Mouse (Mus musculus) retina, postnatal 1 day (tissue): ENCODE results near the gene Hsd17b11.

Experiments used
- DNase-seq: peaks from one replicate; pipeline ENCODE4 v3.0.0-alpha.2; 2012

Gene Hsd17b11

GRCm38 (mm10) chr5:104021597-104022378, at the start of gene Hsd17b11:
TSS of gene Hsd17b11 (minus strand) at chr5:104021919.
- DNase-seq, result peak; percentile 77

GRCm38 (mm10) chr5:104071048-104071447, 49.3 kb upstream of the Hsd17b11 start:
- no peak for DNase-seq

GRCm38 (mm10) chr5:104068751-104069150, 47.0 kb upstream of the Hsd17b11 start:
- peak; percentile 40 for DNase-seq

- DNase-seq, result no peak
Observed at GRCm38 (mm10) chr5:104062773-104063551, 41.2 kb upstream of the Hsd17b11 start.

GRCm38 (mm10) chr5:104061936-104062772, 40.4 kb upstream of the Hsd17b11 start:
- DNase-seq, result no peak

GRCm38 (mm10) chr5:104060429-104060828, 38.7 kb upstream of the Hsd17b11 start:
- no peak for DNase-seq

GRCm38 (mm10) chr5:104059628-104060027, 37.9 kb upstream of the Hsd17b11 start:
- DNase-seq, result no peak

- DNase-seq, result peak; percentile 43
Observed at GRCm38 (mm10) chr5:104058021-104058420, 36.3 kb upstream of the Hsd17b11 start.

- no peak for DNase-seq
Observed at GRCm38 (mm10) chr5:104056295-104056694, 34.6 kb upstream of the Hsd17b11 start.

GRCm38 (mm10) chr5:104055816-104056215, 34.1 kb upstream of the Hsd17b11 start:
- no peak for DNase-seq

GRCm38 (mm10) chr5:104054938-104055337, 33.2 kb upstream of the Hsd17b11 start:
- no peak for DNase-seq

GRCm38 (mm10) chr5:104052956-104053355, 31.2 kb upstream of the Hsd17b11 start:
- DNase-seq, result peak; percentile 66

GRCm38 (mm10) chr5:104048139-104048538, 26.4 kb upstream of the Hsd17b11 start:
- no peak for DNase-seq

GRCm38 (mm10) chr5:104047200-104048105, 25.7 kb upstream of the Hsd17b11 start:
- DNase-seq, result peak; percentile 25

- peak; percentile 98 for DNase-seq
Observed at GRCm38 (mm10) chr5:104046256-104047199, 24.8 kb upstream of the Hsd17b11 start, which contains the start of gene Nudt9. TSS of gene Nudt9 (plus strand) at chr5:104046306.

- no peak for DNase-seq
Observed at GRCm38 (mm10) chr5:104043704-104044103, 22.0 kb upstream of the Hsd17b11 start.

- no peak for DNase-seq
Observed at GRCm38 (mm10) chr5:104042906-104043305, 21.2 kb upstream of the Hsd17b11 start.

- DNase-seq, result peak; percentile 67
Observed at GRCm38 (mm10) chr5:104039154-104039932, 17.6 kb upstream of the Hsd17b11 start.

- no peak for DNase-seq
Observed at GRCm38 (mm10) chr5:104036686-104037085, 15.0 kb upstream of the Hsd17b11 start.

GRCm38 (mm10) chr5:104035824-104036223, 14.1 kb upstream of the Hsd17b11 start:
- no peak for DNase-seq
